5 mouse cellular contexts compared by ENCODE assay signal in the genomic region with DNA sequence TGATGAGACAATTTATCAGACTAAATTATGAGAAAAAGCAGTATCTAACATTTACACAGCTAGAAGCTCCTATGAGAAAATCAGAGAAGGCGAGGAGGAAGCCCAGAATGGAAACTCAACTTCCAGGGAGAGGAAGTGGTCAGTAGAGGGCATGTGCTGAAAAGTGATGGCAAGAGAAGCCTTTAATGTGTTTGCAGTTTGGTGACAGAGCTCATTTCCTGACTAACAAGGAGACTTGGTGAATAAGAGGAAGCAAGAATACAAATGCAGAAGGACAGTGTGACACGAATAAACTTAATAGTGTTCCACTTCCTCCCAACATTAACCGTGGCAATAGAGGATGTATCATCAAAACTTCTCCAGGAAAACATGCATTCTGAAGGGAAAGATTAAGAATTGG. TPM values are rescaled to one million over a fixed set of nuclear protein-coding genes. Genes with fewer than 3 reads are reported as not detected.
A peak's percentile ranks its signal among the peaks of the same experiment; 100 is the strongest.
DNase-seq lines count a peak whose midpoint lies in the region; ATAC-seq and TF ChIP-seq lines count a peak whose summit lies in the region.
"Not testable (repeated sequence)": the region's sequence is repeated elsewhere in the genome, so short reads cannot be mapped to it uniquely, and the experiment has no call there.

No protein-coding gene starts in this region.

- H3K27me3 ChIP-seq in liver, embryonic 16.5 days (ENCODE audit: control insufficient read depth, insufficient read depth, low read depth, low read length); lung, postnatal 0 days (replicated peaks; ENCODE audit: insufficient read depth, low read length): not testable (repeated sequence)

- not testable (repeated sequence) for TF ChIP-seq EP300 in lung, postnatal 0 days (IDR thresholded peaks at IDR 0.05)

- not testable (repeated sequence) for H3K9me3 ChIP-seq in liver, embryonic 16.5 days (replicated peaks; ENCODE audit: control insufficient read depth, low read length); lung, postnatal 0 days (ENCODE audit: low read length)

- H3K27ac ChIP-seq in liver, embryonic 16.5 days (ENCODE audit: low read length); lung, postnatal 0 days (ENCODE audit: low read length): not testable (repeated sequence)

- peak; percentile 51 for ATAC-seq in activated CD4-positive, CD25-positive, alpha-beta regulatory T cell, adult 4 months
- peak; percentile 71 for ATAC-seq in granulocyte monocyte progenitor cell, adult 5-6 weeks (replicated peaks; ENCODE audit: poor library complexity, severe bottlenecking)
- ATAC-seq in liver, embryonic 16.5 days (ENCODE audit: low read depth) = peak; percentile 25; the same call in 1 of the 2 replicates
- ATAC-seq in lung, postnatal 0 days = peak; percentile 74
- ATAC-seq in megakaryocyte progenitor cell, adult 5-6 weeks (replicated peaks; ENCODE audit: poor library complexity) = peak; percentile 76

- H3K36me3 ChIP-seq in liver, embryonic 16.5 days (ENCODE audit: control insufficient read depth, insufficient read depth); lung, postnatal 0 days (ENCODE audit: insufficient read depth, low read length): not testable (repeated sequence)

- H3K9ac ChIP-seq in liver, embryonic 16.5 days (ENCODE audit: low read depth, low read length); lung, postnatal 0 days (replicated peaks; ENCODE audit: low read depth): not testable (repeated sequence)

- 2% methylated on average over 2 of the region's 3 CpGs for WGBS in liver, embryonic 16.5 days (ENCODE audit: insufficient replicate concordance)
- 42% methylated on average over 2 of the region's 3 CpGs for WGBS in lung, postnatal 0 days

- not testable (repeated sequence) for DNase-seq in lung, postnatal 0 days (ENCODE audit: low spot score)

- not testable (repeated sequence) for H3K4me1 ChIP-seq in liver, embryonic 16.5 days (ENCODE audit: control insufficient read depth, low read depth, low read length); lung, postnatal 0 days (ENCODE audit: insufficient read depth, low read depth, low read length)

- H3K4me3 ChIP-seq in liver, embryonic 16.5 days (ENCODE audit: low read depth, low read length); lung, postnatal 0 days (ENCODE audit: low read depth, low read length): not testable (repeated sequence)

- TF ChIP-seq CTCF in lung, postnatal 0 days (IDR thresholded peaks at IDR 0.05) = not testable (repeated sequence)

- not testable (repeated sequence) for H3K4me2 ChIP-seq in liver, embryonic 16.5 days (ENCODE audit: low read depth, low read length); lung, postnatal 0 days (replicated peaks; ENCODE audit: low read depth, low read length)

RNA-seq across cellular contexts. Expression of gene Mbnl1, which starts 4.0 kb away (rescaled TPM):
- 100 to 1,000 TPM; 667 to 875 TPM for polyA plus RNA-seq in activated CD4-positive, CD25-positive, alpha-beta regulatory T cell, adult 4 months (2017; shearing (Covaris generic))
- total RNA-seq in granulocyte monocyte progenitor cell, adult 5-6 weeks (2014; fragmentation: Nextera tagmentation) = 464 and 485 TPM in 2 replicates
- 524 and 651 TPM in 2 replicates for total RNA-seq in granulocyte monocyte progenitor cell, adult 5-6 weeks (2017)
- polyA plus RNA-seq in liver, embryonic 16.5 days (2015; fragmentation: Nextera tagmentation; extraction: Ambion mirVana) = 88.6 and 88.7 TPM in 2 replicates
- polyA plus RNA-seq in lung, postnatal 0 days (2015; fragmentation: Nextera tagmentation; extraction: Ambion mirVana) = 115 and 127 TPM in 2 replicates
- total RNA-seq in megakaryocyte progenitor cell, adult 5-6 weeks (2015) = 542 and 611 TPM in 2 replicates
- total RNA-seq in megakaryocyte progenitor cell, adult 5-6 weeks (2017) = 545 and 581 TPM in 2 replicates

Comparison
In these comparisons a context has a peak if more than half of its experiments do, and no peak if none do; other contexts are left out.
1. ATAC-seq: peak in every context shown above with its lines; median percentile 76 in megakaryocyte progenitor cell, adult 5-6 weeks; 74 in lung, postnatal 0 days; 71 in granulocyte monocyte progenitor cell, adult 5-6 weeks; 51 in activated CD4-positive, CD25-positive, alpha-beta regulatory T cell, adult 4 months; 25 in liver, embryonic 16.5 days.